Mouse (Mus musculus): ENCODE data around the gene Sesn1.

GRCm38 (mm10) chr10:41935476-41935829 is 125.7 kb downstream of the Sesn1 start:
- TF ChIP-seq CTCF (IDR thresholded peaks at IDR 0.05) = no peak
- no peak for TF ChIP-seq EP300 (IDR thresholded peaks at IDR 0.05)
